Mouse (Mus musculus) kidney, postnatal 0 days (tissue): ENCODE measurements around the gene Kcnc4. TPM values are rescaled to one million over a fixed set of nuclear protein-coding genes. Genes with fewer than 3 reads are reported as not detected.

Source experiments
- ATAC-seq: fragments of 200-750 bp; cut with Nextera tagmentation; replicated peaks from 2 replicates; pipeline ENCODE4 v1.8.0; 2017; ENCODE audit warnings: low read depth, moderate number of reproducible peaks, moderate TSS enrichment, moderate library complexity; ENCODE audit not compliant: low FRiP score
- DNase-seq: peaks from one replicate; pipeline ENCODE4 v3.0.0-alpha.2; 2016; ENCODE audit warnings: low spot score
- H3K27ac ChIP-seq: fragments of 300-500 bp; sonication (generic); 2 replicates; pipeline ENCODE4 v1.5.1; 2014; ENCODE audit warnings: mild to moderate bottlenecking
- H3K27me3 ChIP-seq: fragments of 300-500 bp; sonication (generic); 2 replicates; pipeline ENCODE4 v1.6.1; 2014; ENCODE audit warnings: low read length, mixed read lengths; ENCODE audit not compliant: insufficient read depth
- H3K36me3 ChIP-seq: fragments of 300-500 bp; sonication (generic); 2 replicates; pipeline ENCODE4 v1.6.1; 2014; ENCODE audit warnings: low read length, mixed read lengths; ENCODE audit not compliant: insufficient read depth
- H3K4me1 ChIP-seq: fragments of 300-500 bp; sonication (generic); replicated peaks from 2 replicates; pipeline ENCODE4 v1.6.1; 2014; ENCODE audit warnings: antibody characterized with exemption, low read length, mixed read lengths; ENCODE audit not compliant: insufficient read depth
- H3K4me2 ChIP-seq: fragments of 300-500 bp; sonication (generic); 2 replicates; pipeline ENCODE4 v1.6.1; 2014; ENCODE audit warnings: mild to moderate bottlenecking, low read length, moderate library complexity, mixed read lengths
- H3K4me3 ChIP-seq: fragments of 300-500 bp; sonication (generic); replicated peaks from 2 replicates; pipeline ENCODE4 v1.5.1; 2014; ENCODE audit warnings: low read depth, low read length
- H3K9ac ChIP-seq: fragments of 300-500 bp; sonication (generic); 2 replicates; pipeline ENCODE4 v1.6.1; 2014; ENCODE audit warnings: low read depth, low read length
- H3K9me3 ChIP-seq: fragments of 300-500 bp; sonication (generic); replicated peaks from 2 replicates; pipeline ENCODE4 v1.6.1; 2016; ENCODE audit warnings: low read length, inconsistent platforms, mixed read lengths
- CTCF ChIP-seq: IDR thresholded peaks from 2 replicates; pipeline ENCODE4 v1.5.1; 2016; ENCODE audit warnings: antibody characterized with exemption, low read depth, mild to moderate bottlenecking, moderate library complexity
- WGBS: fragments of 180-500 bp; shearing (Covaris S2); extraction: QIAGEN DNeasy Blood & Tissue Kit; methylation state at CpG from one replicate; pipeline ENCODE4 v1.1.7; 2014; 5-methylcytosine and 5-hydroxymethylcytosine counted together
- polyA plus RNA-seq: library from polyadenylated mRNA; unstranded; fragments of >200 nt; fragmentation: Nextera tagmentation; extraction: Ambion mirVana; gene quantifications from 2 replicates; pipeline ENCODE4 v1.2.1, GENCODE M21; 2015

Kcnc4 gene
- polyA plus RNA-seq, 1 experiment from 2014 or later, result 0.12 TPM

- Histone ChIP-seq H3K27ac (no peak overlapping the region), H3K4me3 (no peak overlapping the region), H3K4me2 (no peak overlapping the region), H3K36me3 (no peaks in the 10 kb centered on the region), H3K4me1 (no peaks in the 10 kb centered on the region), H3K9me3 (no peaks in the 10 kb centered on the region), H3K27me3 (no peaks in the 10 kb centered on the region), H3K9ac (no peak overlapping the region)
- ATAC-seq (no peak), DNase-seq (no peak)
- no peak for TF ChIP-seq CTCF
- WGBS, result 10% methylated on average over 1 of the region's 1 CpGs
Measured at GRCm38 (mm10) chr3:107431268-107431667, 28.1 kb downstream of the Kcnc4 start.

- no peak for ATAC-seq
- WGBS, result 74% methylated on average over 11 of the region's 11 CpGs
- Histone ChIP-seq H3K36me3 (no peaks in the 10 kb centered on the region), H3K9me3 (no peaks in the 10 kb centered on the region), H3K4me3 (no peak overlapping the region), H3K27me3 (no peaks in the 10 kb centered on the region), H3K4me2 (no peak overlapping the region), H3K4me1 (no peaks in the 10 kb centered on the region), H3K27ac (no peak overlapping the region), H3K9ac (no peak overlapping the region)
- no peak for TF ChIP-seq CTCF
- DNase-seq, result no peak
Measured at GRCm38 (mm10) chr3:107424258-107425041, 34.9 kb downstream of the Kcnc4 start.

- ATAC-seq, result no peak
Measured at GRCm38 (mm10) chr3:107420156-107420555, 39.2 kb downstream of the Kcnc4 start.

GRCm38 (mm10) chr3:107417287-107417644 is 42.1 kb downstream of the Kcnc4 start:
- Histone ChIP-seq H3K27me3 (no peaks in the 10 kb centered on the region), H3K27ac (no peak overlapping the region), H3K36me3 (no peaks in the 10 kb centered on the region), H3K4me1 (no peaks in the 10 kb centered on the region), H3K4me3 (no peak overlapping the region), H3K9me3 (no peaks in the 10 kb centered on the region), H3K9ac (no peak overlapping the region), H3K4me2 (no peak overlapping the region)
- TF ChIP-seq CTCF, result no peak
- ATAC-seq (no peak), DNase-seq (no peak)
- 83% methylated on average over 3 of the region's 3 CpGs for WGBS

More at GRCm38 (mm10) chr3:107420156-107420555, 39.2 kb downstream of the Kcnc4 start:
- Histone ChIP-seq H3K9ac (no peak overlapping the region), H3K27ac (no peak overlapping the region), H3K36me3 (no peaks in the 10 kb centered on the region), H3K4me2 (no peak overlapping the region), H3K27me3 (no peaks in the 10 kb centered on the region), H3K4me3 (no peak overlapping the region), H3K4me1 (no peaks in the 10 kb centered on the region), H3K9me3 (no peaks in the 10 kb centered on the region)
- no peak for TF ChIP-seq CTCF
- DNase-seq, result no peak
- 54% methylated on average over 2 of the region's 2 CpGs for WGBS

- H3K4me1 ChIP-seq, result no peaks in the 10 kb centered on the region
- H3K4me3 ChIP-seq, result no peak overlapping the region
- no peak for TF ChIP-seq CTCF
- H3K9ac ChIP-seq, result no peak overlapping the region
- H3K36me3 ChIP-seq, result no peaks in the 10 kb centered on the region
- DNase-seq (no peak), ATAC-seq (no peak)
- H3K27me3 ChIP-seq, result no peaks in the 10 kb centered on the region
- no peak overlapping the region for H3K27ac ChIP-seq
- 84% methylated on average over 9 of the region's 9 CpGs for WGBS
- no peak overlapping the region for H3K4me2 ChIP-seq
- no peaks in the 10 kb centered on the region for H3K9me3 ChIP-seq
Measured at GRCm38 (mm10) chr3:107416541-107417286, 42.6 kb downstream of the Kcnc4 start.

- Histone ChIP-seq H3K27me3 (no peaks in the 10 kb centered on the region), H3K4me1 (no peaks in the 10 kb centered on the region), H3K4me2 (no peak overlapping the region), H3K9ac (no peak overlapping the region), H3K4me3 (no peak overlapping the region), H3K36me3 (no peaks in the 10 kb centered on the region), H3K9me3 (no peaks in the 10 kb centered on the region), H3K27ac (no peak overlapping the region)
- TF ChIP-seq CTCF, result no peak
- no peak for ATAC-seq
- 39% methylated on average over 2 of the region's 2 CpGs for WGBS
- DNase-seq, result no peak
Measured at GRCm38 (mm10) chr3:107413093-107413492, 46.3 kb downstream of the Kcnc4 start.
